Mouse (Mus musculus) cerebellum, postnatal 14 days (tissue): ENCODE measurements around the gene Cyp2c66.
A peak's percentile ranks its signal among the peaks of the same experiment; 100 is the strongest.
"Not testable (repeated sequence)": the region's sequence is repeated elsewhere in the genome, so short reads cannot be mapped to it uniquely, and the experiment has no call there.

Experiments
- DNase-seq, 2 experiments: peaks; one replicate each; pipeline ENCODE4 v3.0.0; 2021; ENCODE audit warnings: mixed read lengths in 2 of 2

Gene Cyp2c66

GRCm38 (mm10) chr19:39113644-39114043 lies at the start of gene Cyp2c66:
Gene Cyp2c66, plus strand, starts transcription at chr19:39113898.
- no peak for DNase-seq

- peak in 1 of 2 experiments; percentile 8 for DNase-seq
Observed at GRCm38 (mm10) chr19:39098779-39099178, 14.9 kb upstream of the Cyp2c66 start.

GRCm38 (mm10) chr19:39156836-39157235 lies 43.1 kb downstream of the Cyp2c66 start:
- not testable (repeated sequence) for DNase-seq
